Mouse (Mus musculus): ENCODE results near the gene Frmd8.

GRCm38 (mm10) chr19:5921715-5922114 lies 46.6 kb upstream of the Frmd8 start:
- no peak for TF ChIP-seq CTCF (IDR thresholded peaks at IDR 0.05; ENCODE audit: low read depth)
- TF ChIP-seq EP300 (IDR thresholded peaks at IDR 0.05; ENCODE audit: low read depth): no peak

All from liver, postnatal 0 days (tissue).